Mouse (Mus musculus): Measurements from ENCODE around the gene Stac2.

Gene Stac2

DNA sequence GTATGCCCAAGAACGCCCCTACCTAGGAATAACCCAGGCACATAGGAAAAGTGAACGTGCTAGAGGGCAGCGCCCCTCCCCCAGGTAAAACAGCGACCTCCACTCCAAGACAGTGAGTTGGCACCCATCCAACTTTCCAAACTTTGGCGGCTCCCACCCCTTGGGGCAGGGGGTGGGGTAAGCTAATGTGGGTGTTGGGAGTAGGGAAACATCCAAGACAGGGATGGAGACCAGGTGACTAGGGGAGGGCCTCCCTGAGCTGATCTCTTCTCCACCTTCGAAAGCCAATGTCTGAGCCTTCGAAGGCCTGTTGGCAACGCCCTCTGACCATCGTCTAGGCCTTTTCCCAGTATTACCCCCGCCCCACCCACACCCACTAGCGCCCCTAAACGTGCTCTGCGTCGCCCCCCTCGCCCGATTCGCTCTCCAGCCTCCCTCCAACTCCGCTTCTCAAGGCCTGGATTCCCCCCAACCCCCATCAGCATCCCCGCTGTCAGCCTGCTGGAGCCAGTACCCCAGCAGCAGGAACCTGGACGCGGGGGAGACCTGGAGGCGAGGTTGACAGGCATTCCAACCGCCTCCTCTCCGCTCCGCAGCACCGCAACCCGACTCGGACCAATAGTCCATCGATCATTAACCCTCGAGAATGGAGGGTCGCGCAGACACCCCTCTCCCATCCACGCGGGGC, 31.6 kb downstream of the Stac2 start:
- no peak for DNase-seq (ENCODE audit: low spot score in 2 of 2)

DNA sequence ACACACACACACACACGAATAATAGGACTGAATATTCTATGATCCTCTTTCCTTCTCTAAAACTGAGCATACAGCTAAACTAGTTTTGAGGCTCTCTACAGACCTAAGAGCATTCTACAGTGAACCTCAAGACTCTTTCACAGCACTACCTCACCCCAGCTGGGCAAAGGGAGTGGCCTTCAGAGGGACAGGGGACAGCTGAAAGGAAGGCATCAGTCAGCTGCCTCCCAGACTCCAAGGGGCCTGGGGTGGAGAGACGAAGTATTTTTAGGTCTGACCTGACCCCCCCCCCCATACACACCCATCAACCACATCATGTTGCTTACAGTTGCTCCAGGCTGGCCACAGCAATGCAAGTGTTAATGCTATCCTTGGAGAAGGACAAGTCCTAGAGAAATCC, 32.1 kb downstream of the Stac2 start:
- no peak for DNase-seq (ENCODE audit: low spot score in 2 of 2)

DNA sequence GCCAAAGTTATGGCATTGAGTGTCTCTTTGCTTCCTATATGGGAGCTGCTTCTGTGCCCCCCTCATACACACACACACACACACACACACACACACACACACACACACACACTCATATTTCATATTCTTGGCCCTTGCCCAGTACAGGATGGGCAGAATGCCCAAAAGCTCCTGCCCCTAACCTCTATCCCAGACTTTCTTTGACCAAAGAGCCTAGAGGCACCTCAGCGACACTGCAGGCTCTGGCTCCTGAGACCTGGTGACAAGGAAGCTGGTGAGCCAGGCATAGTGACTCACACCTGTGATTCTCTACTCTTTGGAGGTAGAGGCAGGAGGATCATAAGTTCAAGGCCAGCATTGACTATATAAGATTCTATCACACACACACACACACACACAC, 32.6 kb downstream of the Stac2 start:
- DNase-seq (ENCODE audit: low spot score in 2 of 2) = no peak

DNA sequence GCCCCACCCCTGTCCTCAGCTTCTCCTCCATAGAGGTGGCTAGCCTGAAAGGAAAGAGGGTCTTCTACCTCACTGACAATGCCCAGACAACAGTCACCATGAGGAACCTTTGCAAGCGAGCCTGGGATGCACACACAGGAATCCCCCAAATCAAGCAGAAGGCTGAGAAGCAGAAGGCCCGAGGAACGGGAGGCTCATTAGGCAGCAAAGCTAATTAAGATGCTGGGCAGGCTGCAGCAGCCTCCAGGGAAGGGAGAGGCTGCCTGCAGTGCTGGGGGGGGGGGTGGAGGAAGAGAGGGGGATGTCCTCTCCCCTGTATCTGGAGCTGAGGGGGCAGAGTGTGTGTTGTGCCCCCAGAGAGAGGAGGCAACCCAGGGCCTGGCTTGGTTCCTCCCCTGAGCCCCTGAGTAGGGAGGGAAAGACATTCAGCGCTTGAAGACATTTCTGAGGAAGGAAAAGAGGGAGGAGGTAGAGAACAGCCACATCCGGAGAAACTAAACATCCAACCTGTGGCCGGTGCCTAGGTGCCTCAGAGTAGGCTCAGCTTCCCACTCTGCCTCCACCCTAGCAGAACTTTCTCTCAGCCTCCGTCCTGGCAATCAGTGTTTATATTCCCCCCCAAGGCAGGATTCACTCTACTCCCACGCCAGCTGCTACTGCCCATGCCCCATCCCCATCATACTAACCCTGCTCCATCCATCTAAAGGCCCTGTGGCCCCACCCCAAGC, 33.2 kb downstream of the Stac2 start:
- no peak for DNase-seq (ENCODE audit: low spot score in 2 of 2)

DNA sequence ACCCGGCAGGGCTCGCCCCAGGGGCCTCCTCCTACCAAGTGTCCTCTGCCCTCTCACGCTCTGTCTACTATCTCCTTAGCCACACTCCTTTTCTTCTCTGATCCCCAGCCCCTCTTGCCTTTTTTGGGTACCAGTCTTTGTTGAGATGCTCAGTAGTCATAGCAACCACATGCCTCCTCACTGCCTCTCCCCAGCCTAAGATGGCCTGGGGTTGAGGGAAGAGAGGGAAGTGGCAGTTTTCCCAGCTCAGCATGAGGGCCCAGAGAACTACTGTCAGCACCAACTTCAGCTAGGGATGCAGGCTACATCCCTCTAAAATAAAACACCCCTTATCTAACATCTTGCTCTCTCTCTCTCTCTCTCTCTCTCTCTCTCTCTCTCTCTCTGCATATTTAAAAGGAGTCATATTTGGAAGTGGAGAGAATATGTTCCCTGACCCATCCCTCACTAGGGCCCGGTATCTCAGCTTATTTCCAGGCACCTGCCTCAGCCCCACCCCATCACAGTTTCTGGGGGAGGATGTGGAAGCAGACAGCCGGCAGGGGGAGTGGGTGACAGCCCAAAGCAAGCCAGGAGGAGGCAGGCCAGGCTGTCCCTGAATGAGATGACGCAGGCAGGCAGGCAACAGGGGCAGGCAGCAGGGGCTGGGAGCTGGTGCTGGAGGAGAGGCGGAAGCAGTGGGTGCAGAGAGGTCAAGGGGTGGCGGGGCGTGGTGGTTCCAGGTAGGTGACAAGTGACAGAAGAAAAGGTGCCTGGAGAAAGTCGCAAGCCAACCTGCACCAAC, 34.2 kb downstream of the Stac2 start:
- DNase-seq (ENCODE audit: low spot score in 2 of 2) = peak in 1 of 2 experiments; percentile 61

DNA sequence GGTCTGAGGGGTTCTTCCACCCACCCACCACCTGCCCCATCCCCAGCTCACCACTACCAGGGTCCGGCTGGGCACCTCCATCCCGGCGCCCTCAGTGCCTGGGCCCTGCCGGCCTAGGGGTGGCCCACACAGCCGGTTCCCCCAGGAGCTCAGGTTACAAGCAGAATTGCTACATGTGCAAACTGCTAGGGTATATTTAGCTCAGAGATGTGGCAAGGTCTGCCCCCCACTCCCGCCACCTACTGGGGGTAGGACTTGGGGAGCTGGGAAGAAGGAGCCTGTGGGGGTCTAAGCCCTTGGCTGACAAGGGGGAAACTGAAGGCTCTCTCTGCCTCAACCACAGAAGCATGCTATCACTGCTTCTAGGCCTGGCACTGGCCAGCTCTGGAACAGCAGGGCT, 35.0 kb downstream of the Stac2 start:
- DNase-seq (ENCODE audit: low spot score in 2 of 2) = no peak

DNA sequence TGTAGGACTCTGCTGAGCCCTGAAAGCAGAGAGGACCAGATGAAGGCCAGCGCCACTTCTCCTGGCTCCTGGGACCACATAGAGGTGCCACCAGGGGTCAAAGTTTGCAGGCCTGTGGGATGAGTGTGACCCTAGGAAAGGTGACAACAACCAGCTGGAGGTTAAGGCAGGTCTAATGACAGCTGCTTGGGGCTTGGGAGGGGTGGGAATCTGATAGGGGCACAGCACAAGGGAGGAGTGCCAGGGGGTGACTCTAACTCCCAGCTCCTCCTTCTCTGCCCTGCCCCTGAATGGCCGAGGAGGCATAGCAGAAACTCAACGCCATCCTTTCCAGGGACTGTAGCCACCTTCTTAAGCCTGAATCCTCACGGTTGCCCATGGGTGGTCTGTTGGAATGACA, 36.4 kb downstream of the Stac2 start:
- DNase-seq (ENCODE audit: low spot score in 2 of 2) = no peak

DNA sequence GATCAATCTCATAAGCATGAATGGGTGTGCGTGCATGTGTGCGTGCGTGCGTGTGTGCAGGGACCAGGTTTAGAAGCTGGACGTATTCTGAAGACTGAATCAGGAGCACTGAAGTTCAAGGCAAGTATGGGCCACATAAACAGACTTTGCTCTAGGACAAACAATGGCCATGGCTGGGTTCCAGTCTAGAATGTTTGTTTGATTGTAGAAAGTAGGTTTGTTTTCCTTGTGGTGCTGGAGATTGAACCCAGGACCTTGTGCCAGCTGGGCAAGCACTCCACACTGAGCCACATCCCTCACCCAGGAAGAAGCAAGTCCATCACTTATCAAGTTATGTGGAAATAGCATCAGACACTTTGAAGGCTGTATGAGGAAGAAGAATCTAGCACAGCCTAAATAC, 37.1 kb downstream of the Stac2 start:
- no peak for DNase-seq (ENCODE audit: low spot score in 2 of 2)

DNA sequence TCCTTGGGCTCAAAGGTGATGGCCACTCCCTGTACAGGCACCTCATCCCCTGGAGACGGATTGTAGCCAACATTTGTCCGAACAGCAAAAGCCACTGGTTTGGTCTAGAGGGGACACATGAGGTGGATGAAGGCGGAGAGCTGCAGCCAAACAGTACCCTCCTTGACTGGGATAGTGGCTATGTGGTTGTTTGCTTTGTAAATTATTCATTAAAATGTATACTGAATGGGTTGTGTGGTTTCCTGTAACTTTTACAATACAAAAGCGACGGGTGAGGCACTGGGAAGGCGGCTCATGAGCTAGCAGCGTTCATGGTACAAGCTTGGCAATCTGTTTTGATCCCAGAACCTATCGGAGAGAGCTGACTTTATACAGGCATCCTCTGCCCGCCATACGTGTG, 40.4 kb downstream of the Stac2 start:
- no peak for DNase-seq (ENCODE audit: low spot score in 2 of 2)

DNA sequence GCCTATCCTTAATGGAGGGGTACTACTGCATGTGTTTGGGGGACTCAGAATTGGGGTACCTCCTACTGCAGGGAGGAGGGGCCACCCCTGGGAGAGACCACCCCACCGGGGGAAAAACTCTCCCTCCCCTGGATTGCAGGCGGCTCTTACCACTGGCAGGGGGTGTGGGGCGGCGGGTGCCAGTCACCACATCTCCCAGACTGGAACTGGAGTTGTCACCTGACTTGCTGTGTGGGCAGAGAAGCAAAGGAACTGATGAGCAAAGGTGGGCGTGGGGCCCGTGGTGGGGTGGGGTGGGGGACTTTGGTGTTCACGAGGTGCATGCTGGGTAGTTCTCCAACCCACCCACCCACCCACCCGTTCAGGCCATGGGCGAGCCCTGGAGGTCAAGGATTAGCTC, 41.5 kb downstream of the Stac2 start:
- DNase-seq (ENCODE audit: low spot score in 2 of 2) = no peak

DNA sequence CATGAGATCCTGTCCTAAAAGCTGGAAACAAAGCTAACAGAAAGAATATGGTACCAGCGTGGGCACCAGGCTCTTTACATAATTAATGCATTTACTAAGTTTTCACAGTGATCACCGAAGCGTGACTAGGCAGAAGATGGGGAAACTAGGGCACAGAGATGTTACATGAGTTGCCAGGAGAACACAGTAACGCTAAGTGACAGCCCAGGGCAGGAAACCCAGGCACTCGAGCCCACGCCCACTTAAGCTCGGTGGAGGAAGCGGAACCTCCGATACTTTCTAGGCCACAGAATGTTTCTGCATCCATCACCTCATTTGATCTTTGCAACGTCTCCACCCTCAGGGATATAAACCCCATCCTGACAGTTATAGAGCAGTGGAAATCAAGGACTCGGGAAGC, 45.2 kb downstream of the Stac2 start:
- DNase-seq (ENCODE audit: low spot score in 2 of 2) = no peak

DNA sequence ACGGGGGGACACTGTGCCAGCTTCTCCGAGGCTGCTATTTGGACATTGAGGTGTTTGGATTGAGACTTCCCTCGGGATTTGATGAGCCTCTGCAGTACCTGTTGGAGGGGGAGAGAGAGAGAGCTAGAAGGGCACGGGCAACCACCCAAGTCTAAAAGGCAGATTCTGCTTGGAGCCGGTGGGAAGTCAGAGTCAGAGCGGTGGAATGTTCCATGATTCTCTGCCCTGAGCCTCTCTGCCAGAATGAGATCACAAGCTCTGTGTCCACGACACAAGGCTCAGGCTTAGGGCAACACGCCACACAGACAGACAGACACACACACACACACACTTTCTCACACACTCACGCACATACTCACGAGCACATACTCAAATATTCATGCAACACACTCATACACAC, 47.6 kb downstream of the Stac2 start:
- no peak for DNase-seq (ENCODE audit: low spot score in 2 of 2)

DNA sequence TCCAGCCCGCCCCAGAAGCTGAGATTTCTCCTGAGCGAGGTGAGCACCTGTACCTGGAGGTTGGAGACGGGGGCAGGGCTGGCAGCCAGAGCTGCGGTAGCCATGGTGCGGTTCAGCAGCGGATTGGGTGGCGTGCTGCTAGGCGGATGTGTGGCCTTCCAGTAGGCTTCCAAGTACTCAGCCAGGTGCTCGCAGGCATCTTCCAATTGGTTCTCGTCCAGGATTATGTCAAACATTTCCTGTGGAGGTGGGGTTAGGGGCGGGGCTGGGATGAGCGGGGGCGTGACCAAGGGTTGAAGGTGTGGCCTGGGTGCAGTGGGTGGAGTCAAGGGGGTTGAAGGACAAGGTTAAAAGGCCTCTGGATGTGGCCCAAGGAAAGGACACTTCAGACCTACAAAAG, 48.2 kb downstream of the Stac2 start:
- DNase-seq (ENCODE audit: low spot score in 2 of 2) = no peak

DNA sequence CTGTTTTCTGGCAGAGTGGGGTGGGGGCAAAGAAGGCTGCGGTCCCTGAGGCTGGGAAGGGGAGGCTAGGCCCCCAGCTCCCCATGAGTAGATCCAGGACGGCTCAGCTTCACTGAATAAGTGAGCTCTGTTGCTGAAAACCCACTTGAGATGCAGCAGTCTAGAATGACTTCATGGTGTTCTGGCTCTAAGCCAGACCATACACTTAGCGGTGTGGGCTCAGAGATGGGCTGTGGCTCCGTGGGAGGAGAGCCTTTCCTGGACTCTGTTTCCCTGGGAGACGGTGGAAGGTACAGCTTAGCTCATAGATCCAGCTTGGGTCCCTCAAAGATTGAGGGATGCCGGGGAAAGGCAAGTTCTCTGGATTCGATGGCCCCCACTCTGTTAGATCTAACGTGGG, 49.1 kb downstream of the Stac2 start:
- no peak for DNase-seq (ENCODE audit: low spot score in 2 of 2)

DNA sequence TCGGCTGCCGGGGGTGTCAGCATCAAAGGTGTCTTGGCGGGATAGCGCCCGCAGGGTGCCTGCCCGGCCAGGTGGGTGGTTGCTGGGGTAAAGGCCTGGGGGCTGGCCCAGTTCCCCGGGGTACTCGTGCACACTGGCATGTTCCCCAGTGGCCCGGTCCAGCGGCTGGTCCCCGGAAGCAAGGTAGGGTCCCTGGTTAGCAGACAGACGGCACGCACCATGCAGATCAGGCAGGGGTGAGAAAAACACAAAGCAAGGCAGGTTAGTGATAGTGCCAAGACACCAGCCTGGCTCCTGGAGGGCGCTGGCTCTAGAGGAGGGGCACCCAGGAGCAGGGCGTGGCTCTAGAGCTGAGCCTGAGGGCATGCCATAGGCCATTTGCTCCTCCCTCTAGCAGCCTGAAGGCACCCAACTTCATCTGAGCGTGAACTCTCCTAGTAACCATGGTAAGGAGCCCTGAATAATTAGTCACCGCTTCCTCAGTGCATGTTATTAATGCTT, 50.0 kb downstream of the Stac2 start:
- peak in 1 of 2 experiments; percentile 65 for DNase-seq (ENCODE audit: low spot score in 2 of 2)

DNA sequence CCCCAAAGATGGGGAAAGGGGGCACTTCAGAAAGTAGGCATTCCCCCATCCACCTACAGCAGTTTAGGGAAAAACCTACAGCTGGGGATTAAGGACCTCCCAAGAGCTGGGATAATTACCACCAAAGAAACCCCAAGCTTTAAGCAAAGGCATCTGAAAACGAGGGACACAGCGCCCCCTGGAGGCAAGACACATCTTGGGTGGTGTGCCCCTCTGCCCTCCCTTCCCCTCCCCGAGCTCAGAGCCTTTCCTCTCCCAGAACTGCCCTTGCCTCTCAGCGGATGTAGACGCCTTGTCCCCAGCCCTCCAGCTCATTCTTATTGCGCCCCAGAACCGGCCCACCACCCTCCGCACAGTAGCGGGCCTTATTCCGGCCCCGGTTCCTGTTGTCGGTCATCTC, 50.6 kb downstream of the Stac2 start:
- peak; percentile 81 to 94 for DNase-seq (ENCODE audit: low spot score in 2 of 2)

DNA sequence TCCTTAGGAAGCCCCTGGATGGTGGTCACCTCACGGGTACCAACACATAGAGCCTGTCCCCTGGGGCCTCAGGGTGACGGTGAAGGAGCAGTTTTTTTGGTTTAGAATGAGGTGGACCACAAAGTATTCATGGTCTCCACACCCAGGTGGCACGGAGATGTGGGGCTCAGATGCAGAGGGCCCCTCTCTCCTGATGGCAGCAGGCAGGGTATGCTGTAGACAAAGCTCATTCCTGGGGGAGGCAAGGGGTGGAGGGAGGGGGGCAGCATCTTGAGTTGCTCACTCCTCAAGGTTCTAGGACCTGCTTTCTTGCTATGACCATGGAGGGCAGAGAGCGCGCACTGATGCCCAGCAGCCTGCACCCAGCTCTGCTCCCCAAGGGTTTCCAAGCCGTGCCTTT, 51.3 kb downstream of the Stac2 start:
- no peak for DNase-seq (ENCODE audit: low spot score in 2 of 2)

DNA sequence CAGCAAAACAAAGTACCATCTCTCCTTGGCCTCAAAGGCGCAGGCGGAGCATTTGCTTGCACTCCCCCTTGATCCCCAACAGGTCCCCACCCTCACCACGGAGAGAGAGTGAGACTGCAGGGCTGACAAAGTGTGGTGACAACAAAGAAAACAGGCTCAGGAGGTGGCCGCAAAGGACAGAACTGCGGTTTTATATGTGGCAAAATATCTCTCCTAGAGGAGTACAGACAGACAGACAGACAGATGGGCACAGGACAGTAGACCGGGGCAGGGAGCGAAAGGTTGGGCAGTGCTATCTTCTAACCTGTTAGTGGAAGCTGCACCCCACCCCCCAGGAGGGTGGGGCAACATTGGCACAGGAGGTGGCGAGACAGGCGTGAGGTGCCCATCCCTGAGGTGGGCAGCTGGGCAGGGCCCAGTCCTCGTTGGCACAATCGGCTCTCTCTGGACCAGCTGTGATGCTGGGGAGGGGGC, 51.9 kb downstream of the Stac2 start:
- DNase-seq (ENCODE audit: low spot score in 2 of 2) = peak in 1 of 2 experiments; percentile 55

DNA sequence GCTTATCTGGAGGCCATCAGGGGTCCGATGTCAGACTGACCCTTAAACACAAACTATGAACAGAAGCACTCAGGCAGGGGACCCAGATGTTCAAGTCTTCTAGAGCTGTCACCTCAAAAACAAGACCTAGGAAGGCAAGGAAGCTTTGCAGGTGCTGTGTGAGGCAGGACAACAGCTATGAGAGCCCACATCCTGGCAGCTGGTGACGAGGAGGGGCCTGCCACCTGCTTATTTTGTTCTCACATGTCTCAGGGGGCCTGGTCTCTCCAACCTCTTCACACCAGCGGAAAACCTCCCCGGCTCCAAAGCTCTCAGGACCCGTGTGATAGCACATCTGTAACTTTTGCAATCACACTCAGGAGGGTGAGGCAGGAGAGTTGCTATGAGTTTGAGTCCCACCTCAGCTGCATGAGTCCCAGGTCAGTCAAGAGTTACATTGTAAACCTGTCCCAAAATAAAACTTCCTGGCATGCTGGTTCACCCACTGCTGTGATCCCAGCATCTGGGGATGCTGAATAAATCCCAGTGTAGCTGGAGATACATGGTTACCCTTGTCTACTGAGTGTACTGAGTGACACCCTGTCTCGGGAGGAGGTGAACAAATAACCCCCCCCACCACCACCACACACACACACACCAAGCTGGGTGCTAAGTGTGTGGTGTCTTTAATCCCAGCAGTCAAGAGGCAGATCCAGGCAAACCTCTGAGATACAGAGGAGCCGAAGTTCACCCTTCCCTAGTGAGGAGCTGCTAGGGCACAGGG, 52.7 kb downstream of the Stac2 start:
- DNase-seq (ENCODE audit: low spot score in 2 of 2) = peak in 1 of 2 experiments; percentile 77

DNA sequence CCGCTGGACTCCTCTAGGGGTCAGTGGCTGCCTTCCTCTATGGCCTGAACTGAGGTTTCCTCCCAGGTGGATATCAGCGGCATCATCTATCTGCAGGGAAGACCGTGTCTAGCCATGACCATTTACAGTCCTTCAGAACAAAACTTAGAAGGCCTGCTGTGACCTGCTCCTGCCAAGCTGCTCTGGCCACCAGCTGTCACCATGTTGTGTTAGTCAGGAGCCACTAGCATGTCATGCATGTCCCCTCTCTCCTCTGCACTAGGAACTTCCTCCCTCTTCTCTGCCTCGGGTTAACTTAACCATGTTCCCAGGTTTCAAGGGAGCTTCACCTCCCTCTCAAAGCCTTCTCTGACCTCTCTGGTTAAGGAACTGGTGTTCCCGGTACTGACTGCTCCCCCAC, 53.5 kb downstream of the Stac2 start:
- no peak for DNase-seq (ENCODE audit: low spot score in 2 of 2)

DNA sequence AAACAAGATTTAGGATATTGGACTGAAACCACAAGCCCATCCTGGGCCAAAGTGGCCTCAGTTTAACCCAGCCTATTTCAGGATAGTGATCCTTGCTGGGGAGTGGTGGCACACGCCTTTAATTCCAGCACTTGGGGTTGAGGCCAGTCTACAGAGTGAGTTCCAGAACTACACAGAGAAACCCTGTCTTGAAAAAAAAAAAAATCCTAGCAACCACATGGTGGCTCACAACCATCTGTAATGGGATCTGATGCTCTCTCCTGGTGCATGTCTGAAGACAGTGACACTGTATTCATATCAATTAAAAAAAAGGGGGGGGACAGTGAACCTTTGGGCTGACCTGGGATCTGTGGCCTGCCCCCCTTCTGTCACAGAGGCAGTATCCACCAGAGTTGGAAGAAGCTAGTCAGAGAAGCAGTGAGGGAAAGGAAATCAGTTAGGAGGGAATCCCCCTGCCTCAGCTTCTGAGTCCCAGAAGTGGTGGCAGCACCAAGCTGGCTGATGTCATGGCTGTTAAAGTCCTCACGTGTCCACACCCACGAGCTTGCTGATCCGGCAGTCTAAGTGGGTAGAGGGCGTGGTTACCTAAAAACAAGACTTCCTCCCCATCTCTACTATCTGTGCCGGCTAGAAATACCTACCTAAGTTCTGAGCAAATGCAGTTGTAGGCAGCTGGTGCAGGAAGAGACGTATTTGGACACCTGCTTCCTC, 54.2 kb downstream of the Stac2 start:
- DNase-seq (ENCODE audit: low spot score in 2 of 2) = peak in 1 of 2 experiments; percentile 65
